Mouse (Mus musculus): ENCODE results near the gene Ppm1l. TPM values are rescaled to one million over a fixed set of nuclear protein-coding genes. Genes with fewer than 3 reads are reported as not detected.

Ppm1l gene
- total and polyA plus RNA-seq, 3 experiments = not detected

- H3K9me3 ChIP-seq (replicated peaks; ENCODE audit: insufficient read depth, low read length) = no peaks in the 10 kb centered on the region
- no peak for TF ChIP-seq CHD1 (IDR thresholded peaks at IDR 0.05; ENCODE audit: low read depth, low read length)
- TF ChIP-seq GATA1 (IDR thresholded peaks at IDR 0.05; ENCODE audit: low read depth, low read length) = no peak
- no peak for TF ChIP-seq MAFK (IDR thresholded peaks at IDR 0.05; ENCODE audit: borderline replicate concordance, low read depth, low read length)
- TF ChIP-seq CTCF (IDR thresholded peaks at IDR 0.05 in 2 of 3, conservative IDR thresholded peaks at IDR 0.05 in 1 of 3; ENCODE audit: control insufficient read depth in 1 of 3, insufficient read depth in 1 of 3, low read depth in 2 of 3, low read length in 3 of 3, poor library complexity in 1 of 3, severe bottlenecking in 1 of 3) = peak; percentile 19 to 47 (median 21); a peak in 4 of 6 replicates
- TF ChIP-seq NELFE (IDR thresholded peaks at IDR 0.05; ENCODE audit: low read depth, low read length) = no peak
- TF ChIP-seq MXI1 (IDR thresholded peaks at IDR 0.05; ENCODE audit: low read depth, low read length) = no peak
- DNase-seq (ENCODE audit: low read depth, low spot score) = peak; percentile 16
- no peaks in the 10 kb centered on the region for H3K36me3 ChIP-seq (ENCODE audit: control insufficient read depth in 1 of 2, insufficient read depth in 2 of 2, low read length in 2 of 2)
- no peaks in the 10 kb centered on the region for H3K27me3 ChIP-seq (ENCODE audit: control insufficient read depth in 1 of 2, insufficient read depth in 2 of 2, low read length in 2 of 2)
- no peak overlapping the region for H3K9ac ChIP-seq (ENCODE audit: control insufficient read depth, low read depth, low read length, poor library complexity, severe bottlenecking)
- no peaks in the 10 kb centered on the region for H3K79me2 ChIP-seq (ENCODE audit: control insufficient read depth, insufficient read depth, low read length, poor library complexity)
- H3K4me1 ChIP-seq (ENCODE audit: control insufficient read depth in 1 of 2, insufficient read depth in 2 of 2, low read length in 2 of 2) = no peaks in the 10 kb centered on the region
- H3K4me3 ChIP-seq (ENCODE audit: control insufficient read depth in 1 of 2, insufficient read depth in 1 of 2, low read depth in 2 of 2, low read length in 2 of 2) = no peak overlapping the region
- no peak overlapping the region for H3K27ac ChIP-seq (ENCODE audit: control insufficient read depth, low read depth, low read length)
Measured at GRCm38 (mm10) chr3:69372731-69373130, 56.1 kb downstream of the Ppm1l start.

GRCm38 (mm10) chr3:69373544-69374306, 57.1 kb downstream of the Ppm1l start:
- DNase-seq (ENCODE audit: low read depth, low spot score) = peak; percentile 79
- Histone ChIP-seq H3K79me2 (ENCODE audit: control insufficient read depth, insufficient read depth, low read length, poor library complexity) (no peaks in the 10 kb centered on the region), H3K27me3 (ENCODE audit: control insufficient read depth in 1 of 2, insufficient read depth in 2 of 2, low read length in 2 of 2) (no peaks in the 10 kb centered on the region), H3K9me3 (replicated peaks; ENCODE audit: insufficient read depth, low read length) (no peaks in the 10 kb centered on the region), H3K27ac (ENCODE audit: control insufficient read depth, low read depth, low read length) (no peak overlapping the region), H3K36me3 (ENCODE audit: control insufficient read depth in 1 of 2, insufficient read depth in 2 of 2, low read length in 2 of 2) (no peaks in the 10 kb centered on the region), H3K4me1 (ENCODE audit: control insufficient read depth in 1 of 2, insufficient read depth in 2 of 2, low read length in 2 of 2) (no peaks in the 10 kb centered on the region), H3K4me3 (ENCODE audit: control insufficient read depth in 1 of 2, insufficient read depth in 1 of 2, low read depth in 2 of 2, low read length in 2 of 2) (peak overlapping the region; percentile 36 to 38), H3K9ac (ENCODE audit: control insufficient read depth, low read depth, low read length, poor library complexity, severe bottlenecking) (peak overlapping the region; percentile 44)
- TF ChIP-seq ZC3H11A (IDR thresholded peaks at IDR 0.05; ENCODE audit: low read depth, low read length) (no peak), POLR2AphosphoS5 (IDR thresholded peaks at IDR 0.05; ENCODE audit: borderline replicate concordance, low read depth, low read length) (no peak), SMC3 (IDR thresholded peaks at IDR 0.05; ENCODE audit: low read depth, low read length) (no peak), EP300 (IDR thresholded peaks at IDR 0.05; ENCODE audit: low read depth in 1 of 2, low read length in 2 of 2) (no peak), POLR2A (IDR thresholded peaks at IDR 0.05; ENCODE audit: control insufficient read depth in 1 of 2, insufficient read depth in 1 of 2, low read depth in 1 of 2, low read length in 2 of 2, poor library complexity in 1 of 2) (no peak), USF1 (IDR thresholded peaks at IDR 0.05; ENCODE audit: low read depth, low read length) (no peak), TCF12 (IDR thresholded peaks at IDR 0.05; ENCODE audit: low read depth, low read length) (no peak), ETS1 (IDR thresholded peaks at IDR 0.05; ENCODE audit: low read depth, low read length) (no peak), GATA1 (IDR thresholded peaks at IDR 0.05; ENCODE audit: low read depth, low read length) (no peak), BHLHE40 (IDR thresholded peaks at IDR 0.05; ENCODE audit: borderline replicate concordance, low read depth, low read length) (no peak), HCFC1 (IDR thresholded peaks at IDR 0.05; ENCODE audit: low read depth, low read length) (no peak), NRF1 (IDR thresholded peaks at IDR 0.05; ENCODE audit: insufficient read depth, low read depth, low read length, poor library complexity, severe bottlenecking) (no peak), MYB (IDR thresholded peaks at IDR 0.05; ENCODE audit: low read depth, low read length) (no peak), ZNF384 (IDR thresholded peaks at IDR 0.05; ENCODE audit: low read depth, low read length) (no peak), RCOR1 (IDR thresholded peaks at IDR 0.05; ENCODE audit: low read depth, low read length) (no peak), USF2 (IDR thresholded peaks at IDR 0.05; ENCODE audit: borderline replicate concordance in 1 of 2, insufficient read depth in 1 of 2, low read depth in 1 of 2, low read length in 2 of 2) (no peak), UBTF (IDR thresholded peaks at IDR 0.05; ENCODE audit: borderline replicate concordance, insufficient read depth, low read depth, low read length) (no peak), ELF1 (IDR thresholded peaks at IDR 0.05; ENCODE audit: low read depth, low read length) (no peak), NELFE (IDR thresholded peaks at IDR 0.05; ENCODE audit: low read depth, low read length) (no peak), TAL1 (IDR thresholded peaks at IDR 0.05; ENCODE audit: low read length) (no peak)
